Mouse (Mus musculus) G1E (cell line): ENCODE results near the gene Fermt1. TPM values are rescaled to one million over a fixed set of nuclear protein-coding genes. Genes with fewer than 3 reads are reported as not detected.

Source experiments
- ATAC-seq: 2 replicates; pipeline ENCODE4 v1.8.0; 2016; ENCODE audit warnings: mild to moderate bottlenecking; ENCODE audit not compliant: insufficient number of reproducible peaks, poor library complexity, low FRiP score, severe bottlenecking; ENCODE audit errors: extremely low read depth
- DNase-seq: peaks from one replicate; pipeline ENCODE4 v3.0.0; 2012; ENCODE audit warnings: low spot score
- H3K27me3 ChIP-seq: 2 replicates; pipeline ENCODE4 v1.6.1; 2012; ENCODE audit warnings: mild to moderate bottlenecking, low read length, inconsistent platforms; ENCODE audit not compliant: insufficient read depth
- H3K36me3 ChIP-seq: replicated peaks from 2 replicates; pipeline ENCODE3; 2012; ENCODE audit warnings: mild to moderate bottlenecking, inconsistent platforms
- H3K4me1 ChIP-seq: 2 replicates; pipeline ENCODE4 v1.6.1; 2012; ENCODE audit warnings: low read depth, low read length, inconsistent platforms, mixed read lengths; ENCODE audit not compliant: insufficient read depth
- H3K4me3 ChIP-seq: 2 replicates; pipeline ENCODE4 v1.5.1; 2012; ENCODE audit warnings: low read depth, mild to moderate bottlenecking, inconsistent platforms, low read length, moderate library complexity, mixed read lengths
- H3K9me3 ChIP-seq: replicated peaks from 2 replicates; pipeline ENCODE4 v1.6.1; 2012; ENCODE audit warnings: inconsistent platforms
- CTCF ChIP-seq: IDR thresholded peaks from 2 replicates; pipeline ENCODE4 v1.5.1; 2012; ENCODE audit warnings: low read depth, low read length, inconsistent platforms, mixed read lengths
- GATA1 ChIP-seq: IDR thresholded peaks from 2 replicates; pipeline ENCODE4 v1.6.1; 2012; ENCODE audit warnings: borderline replicate concordance, low read length, inconsistent platforms, mixed read lengths
- GATA2 ChIP-seq: IDR thresholded peaks from 2 replicates; pipeline ENCODE4 v1.6.1; 2012; ENCODE audit warnings: low read depth, low read length, inconsistent platforms, borderline replicate concordance
- POLR2AphosphoS5 ChIP-seq: IDR thresholded peaks from 2 replicates; pipeline ENCODE4 v1.6.1; 2012; ENCODE audit warnings: low read depth, low read length, inconsistent platforms; ENCODE audit not compliant: insufficient replicate concordance
- TAL1 ChIP-seq: conservative IDR thresholded peaks from 2 replicates; pipeline ENCODE4 v1.6.1; 2012; ENCODE audit warnings: low read depth, low read length, inconsistent platforms, mixed read lengths
- polyA plus RNA-seq: library from polyadenylated mRNA; stranded (reverse); fragments of >175 nt; gene quantifications from 2 replicates; pipeline ENCODE4 v1.2.3, GENCODE M21; 2012
- total RNA-seq, 2 experiments: library from RNA; stranded (forward) in 1 of 2; stranded (reverse) in 1 of 2; fragments of 200-1000 nt in 1 of 2; fragments of >200 nt in 1 of 2; fragmentation: Nextera tagmentation in 1 of 2; gene quantifications; 2 replicates each; pipeline ENCODE4 v1.2.3; 2014 to 2017

Fermt1 gene
- total and polyA plus RNA-seq, 3 experiments: 0.05 TPM; not detected in 2

DNA sequence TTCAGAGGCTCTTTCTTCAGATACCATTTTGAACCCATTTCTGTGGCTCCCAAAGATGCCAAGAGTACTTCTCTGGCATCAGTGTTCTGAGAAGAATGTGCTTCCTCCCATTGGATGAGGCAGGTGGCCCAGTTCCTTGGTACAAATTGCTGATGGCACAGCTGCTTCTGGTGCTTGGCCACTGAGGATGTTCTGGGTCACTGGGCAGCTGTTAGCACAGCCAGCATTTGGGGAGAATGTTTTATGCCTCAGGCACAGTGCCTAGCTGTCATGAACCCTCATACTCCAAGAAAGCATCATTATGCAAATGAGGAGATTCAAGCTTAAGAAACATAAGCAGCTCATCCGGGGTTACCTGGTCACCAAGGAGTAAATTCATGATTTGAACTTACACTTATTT lies 12.1 kb upstream of the Fermt1 start:
- Histone ChIP-seq H3K9me3 (no peaks in the 10 kb centered on the region), H3K36me3 (no peaks in the 10 kb centered on the region), H3K4me3 (no peak overlapping the region), H3K4me1 (no peaks in the 10 kb centered on the region), H3K27me3 (no peaks in the 10 kb centered on the region)
- DNase-seq (no peak), ATAC-seq (no peak)
- no peak for TF ChIP-seq TAL1
- no peak for TF ChIP-seq GATA2
- TF ChIP-seq CTCF: no peak
- TF ChIP-seq POLR2AphosphoS5: no peak
- no peak for TF ChIP-seq GATA1

- no peak overlapping the region for H3K4me3 ChIP-seq
- TF ChIP-seq GATA2: no peak
- TF ChIP-seq GATA1: no peak
- no peak for TF ChIP-seq TAL1
- TF ChIP-seq CTCF: no peak
- TF ChIP-seq POLR2AphosphoS5: no peak
- H3K36me3 ChIP-seq: no peaks in the 10 kb centered on the region
- DNase-seq (no peak), ATAC-seq (no peak)
- H3K4me1 ChIP-seq: no peaks in the 10 kb centered on the region
- no peaks in the 10 kb centered on the region for H3K9me3 ChIP-seq
- H3K27me3 ChIP-seq: no peaks in the 10 kb centered on the region
Observed at GRCm38 (mm10) chr2:132952197-132952596, 6.5 kb upstream of the Fermt1 start.

- H3K36me3 ChIP-seq: no peaks in the 10 kb centered on the region
- DNase-seq: no peak
- no peaks in the 10 kb centered on the region for H3K9me3 ChIP-seq
- no peak for TF ChIP-seq POLR2AphosphoS5
- TF ChIP-seq TAL1: no peak
- TF ChIP-seq CTCF: no peak
- no peak for TF ChIP-seq GATA1
- TF ChIP-seq GATA2: no peak
- no peaks in the 10 kb centered on the region for H3K4me1 ChIP-seq
- ATAC-seq: no peak
- H3K27me3 ChIP-seq: no peaks in the 10 kb centered on the region
- H3K4me3 ChIP-seq: no peak overlapping the region
Observed at GRCm38 (mm10) chr2:132948174-132948573, 2.5 kb upstream of the Fermt1 start.

GRCm38 (mm10) chr2:132946976-132947375 lies 1.3 kb upstream of the Fermt1 start:
- no peak for TF ChIP-seq POLR2AphosphoS5
- TF ChIP-seq CTCF: no peak
- TF ChIP-seq GATA1: no peak
- no peak for TF ChIP-seq GATA2
- TF ChIP-seq TAL1: no peak
- no peak for DNase-seq
- H3K27me3 ChIP-seq: no peaks in the 10 kb centered on the region
- no peaks in the 10 kb centered on the region for H3K9me3 ChIP-seq
- H3K4me3 ChIP-seq: no peak overlapping the region
- H3K4me1 ChIP-seq: no peaks in the 10 kb centered on the region
- no peak for ATAC-seq
- no peaks in the 10 kb centered on the region for H3K36me3 ChIP-seq

GRCm38 (mm10) chr2:132944711-132945325 lies 888 bp downstream of the Fermt1 start:
- Histone ChIP-seq H3K27me3 (no peaks in the 10 kb centered on the region), H3K9me3 (no peaks in the 10 kb centered on the region), H3K36me3 (no peaks in the 10 kb centered on the region), H3K4me1 (no peaks in the 10 kb centered on the region), H3K4me3 (no peak overlapping the region)
- no peak for TF ChIP-seq CTCF
- ATAC-seq: no peak
- DNase-seq: no peak

DNA sequence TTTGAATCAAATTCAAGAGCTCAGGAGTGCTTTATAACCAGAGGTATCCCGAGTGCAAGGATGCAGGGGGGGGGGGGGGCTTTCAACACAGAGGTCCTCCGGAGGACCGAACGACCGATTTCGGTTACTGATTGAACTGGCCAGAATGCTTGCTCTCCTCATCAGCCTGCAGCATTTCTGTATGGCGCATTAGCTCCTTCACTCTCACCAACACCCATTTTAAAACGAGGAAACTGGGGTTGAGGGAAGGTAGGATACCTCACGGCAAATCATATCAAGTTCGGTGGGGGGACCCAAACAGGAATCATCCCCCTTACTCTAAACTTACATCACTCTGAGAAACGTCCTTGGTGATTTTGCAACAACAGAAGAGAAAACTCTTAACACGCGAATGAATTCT lies 1.7 kb downstream of the Fermt1 start:
- H3K36me3 ChIP-seq: no peaks in the 10 kb centered on the region
- ATAC-seq: no peak
- H3K4me3 ChIP-seq: no peak overlapping the region
- TF ChIP-seq POLR2AphosphoS5: no peak
- TF ChIP-seq CTCF: no peak
- TF ChIP-seq GATA2: no peak
- no peak for TF ChIP-seq TAL1
- no peak for TF ChIP-seq GATA1
- H3K27me3 ChIP-seq: no peaks in the 10 kb centered on the region
- no peaks in the 10 kb centered on the region for H3K9me3 ChIP-seq
- DNase-seq: no peak
- H3K4me1 ChIP-seq: no peaks in the 10 kb centered on the region

DNA sequence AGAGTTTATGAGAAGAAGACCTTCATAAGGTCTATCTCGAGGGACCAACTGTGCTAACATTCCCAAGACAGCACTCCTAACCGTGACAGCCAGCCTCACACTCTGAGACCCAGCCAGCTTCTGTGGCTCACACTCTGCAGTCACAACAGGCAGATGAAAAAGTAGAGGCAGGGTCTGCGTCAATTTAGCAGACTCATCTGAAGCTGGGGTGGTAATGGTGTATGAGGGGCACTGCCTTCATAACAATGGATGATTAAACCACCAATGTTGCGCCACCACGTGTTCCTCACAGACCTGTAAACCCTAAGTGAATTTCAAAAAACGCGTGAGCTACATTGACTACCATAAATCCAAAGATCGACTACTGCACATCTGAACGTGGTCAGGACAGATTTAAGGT lies 2.1 kb downstream of the Fermt1 start:
- H3K27me3 ChIP-seq: no peaks in the 10 kb centered on the region
- TF ChIP-seq GATA2: no peak
- TF ChIP-seq POLR2AphosphoS5: no peak
- no peak for TF ChIP-seq GATA1
- TF ChIP-seq TAL1: no peak
- TF ChIP-seq CTCF: no peak
- no peaks in the 10 kb centered on the region for H3K9me3 ChIP-seq
- no peak overlapping the region for H3K4me3 ChIP-seq
- DNase-seq: no peak
- H3K36me3 ChIP-seq: no peaks in the 10 kb centered on the region
- no peaks in the 10 kb centered on the region for H3K4me1 ChIP-seq
- no peak for ATAC-seq
